Mouse (Mus musculus) small intestine, adult 2 months (tissue): ENCODE measurements around the gene Eml4.

Experiments
- CTCF ChIP-seq: fragments of 200-500 bp; IDR thresholded peaks from 2 replicates; pipeline ENCODE4 v1.5.1; 2012; ENCODE audit warnings: low read depth, mild to moderate bottlenecking, control low read depth, inconsistent platforms, low read length, moderate library complexity, mixed read lengths; ENCODE audit not compliant: insufficient replicate concordance, insufficient read length; ENCODE audit errors: extremely low read depth
- POLR2A ChIP-seq: fragments of 200-500 bp; IDR thresholded peaks from 2 replicates; pipeline ENCODE4 v1.6.1; 2012; ENCODE audit warnings: low read depth, mild to moderate bottlenecking, control low read depth, inconsistent platforms, low read length, moderate library complexity

GRCm38 (mm10) chr17:83351119-83351531 lies 394 bp downstream of the Eml4 start:
- TF ChIP-seq CTCF: no peak
- no peak for TF ChIP-seq POLR2A
